Mouse (Mus musculus) layer of hippocampus, postnatal 25 days (tissue): ENCODE measurements at regions not wholly inside any gene's neighbourhood (a gene's known extent, or its start where the extent isn't known, plus 50 kb on each side); places are given as distances from the start of the nearest gene placed in this dataset.
"Not testable (repeated sequence)": the region's sequence is repeated elsewhere in the genome, so short reads cannot be mapped to it uniquely, and the experiment has no call there.

ENCODE experiments used
- DNase-seq, 2 experiments: peaks; one replicate each; pipeline ENCODE4 v3.0.0; 2022; ENCODE audit warnings: mixed read lengths in 2 of 2, low spot score in 1 of 2; ENCODE audit errors: extremely low spot score in 1 of 2

GRCm38 (mm10) chr9:32940111-32940813 is 304.2 kb downstream of the Ets1 start:
- peak; percentile 63 to 84 for DNase-seq

GRCm38 (mm10) chr9:32940919-32941767 is 305.1 kb downstream of the Ets1 start:
- no peak for DNase-seq

GRCm38 (mm10) chr9:32941768-32942030 is 305.7 kb downstream of the Ets1 start:
- no peak for DNase-seq

GRCm38 (mm10) chr9:32947221-32947620 is 311.2 kb downstream of the Ets1 start:
- DNase-seq = no peak

GRCm38 (mm10) chr9:32949036-32949435 is 313.0 kb downstream of the Ets1 start:
- DNase-seq = no peak

- no peak for DNase-seq
Observed at GRCm38 (mm10) chr9:32958716-32959115, 322.7 kb downstream of the Ets1 start.

GRCm38 (mm10) chr9:32959468-32959867 is 323.4 kb downstream of the Ets1 start:
- not testable (repeated sequence) for DNase-seq

GRCm38 (mm10) chr9:32962679-32963205 is 326.7 kb downstream of the Ets1 start:
- no peak for DNase-seq

GRCm38 (mm10) chr9:32968446-32968845 is 332.4 kb downstream of the Ets1 start:
- no peak for DNase-seq

- no peak for DNase-seq
Observed at GRCm38 (mm10) chr9:32971421-32971820, 335.4 kb downstream of the Ets1 start.

- DNase-seq = no peak
Observed at GRCm38 (mm10) chr9:32971926-32972325, 335.9 kb downstream of the Ets1 start.

GRCm38 (mm10) chr9:32972431-32973052 is 336.5 kb downstream of the Ets1 start:
- DNase-seq = no peak

- no peak for DNase-seq
Observed at GRCm38 (mm10) chr9:32977732-32978131, 341.7 kb downstream of the Ets1 start.

GRCm38 (mm10) chr9:32980846-32981245 is 344.8 kb downstream of the Ets1 start:
- DNase-seq = no peak

GRCm38 (mm10) chr9:32983182-32983581 is 347.2 kb downstream of the Ets1 start:
- DNase-seq = no peak

GRCm38 (mm10) chr9:32986836-32987673 is 351.0 kb downstream of the Ets1 start:
- no peak for DNase-seq

GRCm38 (mm10) chr9:32989006-32989405 is 353.0 kb downstream of the Ets1 start:
- no peak for DNase-seq

GRCm38 (mm10) chr9:32998323-32998722 is 362.3 kb downstream of the Ets1 start:
- no peak for DNase-seq

GRCm38 (mm10) chr9:33000691-33001164 is 364.7 kb downstream of the Ets1 start:
- no peak for DNase-seq
